Comparison of ENCODE assay signal across 22 mouse cellular contexts in the genomic region with DNA sequence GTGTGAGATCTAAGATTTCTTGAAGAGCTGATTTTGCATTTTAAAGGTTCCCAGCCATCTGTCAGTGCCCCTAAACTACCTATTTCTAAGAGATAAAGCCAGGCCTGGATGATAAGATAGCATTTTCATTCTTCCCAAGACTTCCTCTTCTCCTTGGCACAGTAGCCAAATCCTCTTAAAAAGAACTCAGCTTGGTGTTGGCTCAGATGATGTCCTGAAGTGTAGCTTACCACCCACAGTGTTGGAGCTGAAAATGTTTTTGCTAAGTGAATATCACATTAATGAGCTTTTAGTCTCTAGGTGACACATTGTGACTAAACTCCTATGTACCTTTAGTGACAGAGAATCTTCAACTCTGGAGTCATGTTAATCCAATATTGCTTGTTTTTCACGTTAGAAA.
DNase-seq lines count a peak whose midpoint lies in the region; ATAC-seq and TF ChIP-seq lines count a peak whose summit lies in the region.
"Had no signal": no experiment of that assay in that cellular context is flagged by ENCODE, and none has a peak within 500 bp of the region (broad histone marks: within the 10 kb centered on the region; RNA-seq: fewer than 3 reads in every experiment).

No protein-coding gene starts in this region.

- no peak overlapping the region for H3K9ac ChIP-seq in midbrain, embryonic 11.5 days (ENCODE audit: low read length)
- H3K9ac ChIP-seq in midbrain, embryonic 13.5 days (replicated peaks): no peak overlapping the region
- H3K9ac ChIP-seq: embryonic facial prominence, embryonic 12.5 days; embryonic facial prominence, embryonic 15.5 days; forebrain, embryonic 12.5 days; forebrain, embryonic 15.5 days; hindbrain, embryonic 12.5 days; hindbrain, embryonic 15.5 days had no signal

- no peak overlapping the region for H3K4me3 ChIP-seq in midbrain, embryonic 11.5 days (ENCODE audit: low read depth, low read length)
- H3K4me3 ChIP-seq in midbrain, embryonic 13.5 days (replicated peaks): no peak overlapping the region
- H3K4me3 ChIP-seq: embryonic facial prominence, embryonic 12.5 days; embryonic facial prominence, embryonic 15.5 days; forebrain, embryonic 12.5 days; forebrain, embryonic 15.5 days; gastrocnemius, adult 2 months; hindbrain, embryonic 12.5 days; hindbrain, embryonic 15.5 days had no signal

- H3K27ac ChIP-seq in midbrain, embryonic 11.5 days (ENCODE audit: low read depth, low read length): no peak overlapping the region
- no peak overlapping the region for H3K27ac ChIP-seq in midbrain, embryonic 13.5 days
- H3K27ac ChIP-seq: embryonic facial prominence, embryonic 12.5 days; embryonic facial prominence, embryonic 15.5 days; forebrain, embryonic 12.5 days; forebrain, embryonic 15.5 days; gastrocnemius, adult 2 months; hindbrain, embryonic 12.5 days; hindbrain, embryonic 15.5 days had no signal

- no peak for TF ChIP-seq POLR2A in brain, embryonic 14.5 days (IDR thresholded peaks at IDR 0.05; ENCODE audit: borderline replicate concordance, extremely low read depth, insufficient read depth, insufficient read length, poor library complexity, severe bottlenecking)

- no peak for TF ChIP-seq CTCF in brain, embryonic 14.5 days (IDR thresholded peaks at IDR 0.05; ENCODE audit: borderline replicate concordance, extremely low read depth, insufficient read depth, insufficient read length)

- no peaks in the 10 kb centered on the region for H3K27me3 ChIP-seq in midbrain, embryonic 11.5 days (ENCODE audit: control insufficient read depth, insufficient read depth, low read length)
- no peaks in the 10 kb centered on the region for H3K27me3 ChIP-seq in midbrain, embryonic 13.5 days
- H3K27me3 ChIP-seq: embryonic facial prominence, embryonic 12.5 days; embryonic facial prominence, embryonic 15.5 days; forebrain, embryonic 12.5 days; forebrain, embryonic 15.5 days; hindbrain, embryonic 12.5 days; hindbrain, embryonic 15.5 days had no signal

- WGBS in midbrain, embryonic 11.5 days: 67% methylated on average over 1 of the region's 1 CpGs
- WGBS in midbrain, embryonic 13.5 days: 60% methylated on average over 1 of the region's 1 CpGs

- H3K4me1 ChIP-seq in midbrain, embryonic 11.5 days (ENCODE audit: control insufficient read depth, insufficient read depth, low read length): no peaks in the 10 kb centered on the region
- H3K4me1 ChIP-seq in midbrain, embryonic 13.5 days (replicated peaks): no peaks in the 10 kb centered on the region
- H3K4me1 ChIP-seq: embryonic facial prominence, embryonic 12.5 days; embryonic facial prominence, embryonic 15.5 days; forebrain, embryonic 12.5 days; forebrain, embryonic 15.5 days; hindbrain, embryonic 12.5 days; hindbrain, embryonic 15.5 days had no signal

- no peaks in the 10 kb centered on the region for H3K9me3 ChIP-seq in midbrain, embryonic 11.5 days (ENCODE audit: control insufficient read depth, low read length)
- H3K9me3 ChIP-seq in midbrain, embryonic 13.5 days: no peaks in the 10 kb centered on the region
- H3K9me3 ChIP-seq: embryonic facial prominence, embryonic 12.5 days; embryonic facial prominence, embryonic 15.5 days; forebrain, embryonic 12.5 days; forebrain, embryonic 15.5 days; hindbrain, embryonic 12.5 days; hindbrain, embryonic 15.5 days had no signal

- ATAC-seq in frontal cortex, adult (ENCODE audit: low TSS enrichment): peak; percentile 69
- no peak for ATAC-seq in midbrain, embryonic 11.5 days (ENCODE audit: low FRiP score)
- no peak for ATAC-seq in midbrain, embryonic 13.5 days
- ATAC-seq: CD4-positive, CD25-positive, alpha-beta regulatory T cell, adult 4 months; inflammation-experienced regulatory T-cells, adult 6 months; intestine, embryonic 16.5 days had no signal

- DNase-seq in frontal cortex, postnatal 14 days (ENCODE audit: low spot score in 2 of 2): no peak
- peak; percentile 39 for DNase-seq in midbrain, embryonic 11.5 days (ENCODE audit: low spot score, missing footprints)
- peak; percentile 73 for DNase-seq in brain, adult 2 months (ENCODE audit: low read depth, low spot score)
- DNase-seq in brain, embryonic 14.5 days (ENCODE audit: low read depth): peak; percentile 15
- DNase-seq in right cerebral cortex, postnatal 25 days: no peak
- DNase-seq: adrenal gland, adult 2 months; adrenal gland, postnatal 14 days; gastrocnemius, adult 2 months; gastrocnemius, postnatal 14 days; heart, adult 11 months had no signal

- H3K4me2 ChIP-seq in midbrain, embryonic 11.5 days: no peak overlapping the region
- no peak overlapping the region for H3K4me2 ChIP-seq in midbrain, embryonic 13.5 days (replicated peaks)
- H3K4me2 ChIP-seq: embryonic facial prominence, embryonic 12.5 days; embryonic facial prominence, embryonic 15.5 days; forebrain, embryonic 12.5 days; forebrain, embryonic 15.5 days; heart, embryonic 11.5 days; hindbrain, embryonic 12.5 days; hindbrain, embryonic 15.5 days had no signal

- H3K36me3 ChIP-seq in midbrain, embryonic 11.5 days (ENCODE audit: control insufficient read depth, insufficient read depth, low read length): no peaks in the 10 kb centered on the region
- H3K36me3 ChIP-seq in midbrain, embryonic 13.5 days: no peaks in the 10 kb centered on the region
- H3K36me3 ChIP-seq: embryonic facial prominence, embryonic 12.5 days; embryonic facial prominence, embryonic 15.5 days; forebrain, embryonic 12.5 days; forebrain, embryonic 15.5 days; hindbrain, embryonic 12.5 days; hindbrain, embryonic 15.5 days had no signal

Comparison
In these comparisons a context has a peak if more than half of its experiments do, and no peak if none do; other contexts are left out.
1. DNase-seq: peak in midbrain, embryonic 11.5 days (single experiment), brain, adult 2 months (single experiment) and brain, embryonic 14.5 days (single experiment); none in frontal cortex, postnatal 14 days (0 of 2) and right cerebral cortex, postnatal 25 days (single experiment).